Mouse (Mus musculus): ENCODE measurements around the gene Golga1.
"Not testable (repeated sequence)": the region's sequence is repeated elsewhere in the genome, so short reads cannot be mapped to it uniquely, and the experiment has no call there.

Gene Golga1

GRCm38 (mm10) chr2:39065400-39065987 is at the start of gene Golga1:
Gene Golga1, minus strand, starts transcription at chr2:39065541.
- peak; percentile 95 for DNase-seq (ENCODE audit: low read depth, low spot score)

DNA sequence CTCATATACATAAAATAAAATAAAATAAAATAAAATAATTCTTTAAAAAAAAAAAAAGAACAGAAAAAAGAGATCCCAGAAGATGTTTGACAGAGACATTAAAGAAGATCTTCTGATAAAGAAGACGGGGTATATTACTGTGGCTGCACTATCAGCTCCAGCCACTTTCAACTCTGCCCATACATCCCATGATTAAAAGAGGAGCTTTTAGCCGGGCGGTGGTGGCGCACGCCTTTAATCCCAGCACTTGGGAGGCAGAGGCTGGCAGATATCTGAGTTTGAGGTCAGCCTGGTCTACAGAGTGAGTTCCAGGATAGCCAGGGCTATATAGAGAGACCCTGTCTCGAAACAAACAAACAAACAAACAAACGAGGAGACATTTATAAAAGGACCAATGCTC is 48.8 kb upstream of the Golga1 start:
- DNase-seq (ENCODE audit: low read depth, low spot score), result no peak

GRCm38 (mm10) chr2:39110514-39110913 is 45.2 kb upstream of the Golga1 start:
- DNase-seq (ENCODE audit: low read depth, low spot score), result no peak

DNA sequence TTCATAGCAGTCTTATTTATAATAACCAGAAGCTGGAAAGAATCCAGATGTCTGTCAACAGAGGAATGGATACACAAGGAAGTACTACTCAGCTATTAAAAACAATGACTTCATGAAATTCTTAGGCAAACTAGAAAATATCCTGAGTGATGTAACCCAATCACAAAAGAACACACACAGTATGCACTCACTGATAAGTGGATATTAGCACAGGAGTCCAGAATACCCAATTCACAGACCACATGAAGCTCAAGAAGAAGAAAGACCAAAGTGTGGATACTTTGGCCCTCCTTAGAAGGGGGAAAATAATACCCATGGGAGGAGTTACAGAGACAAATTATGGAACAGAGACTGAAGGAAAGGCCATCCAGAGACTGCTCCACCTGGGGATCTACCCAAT is 44.4 kb upstream of the Golga1 start:
- DNase-seq (ENCODE audit: low read depth, low spot score), result not testable (repeated sequence)

DNA sequence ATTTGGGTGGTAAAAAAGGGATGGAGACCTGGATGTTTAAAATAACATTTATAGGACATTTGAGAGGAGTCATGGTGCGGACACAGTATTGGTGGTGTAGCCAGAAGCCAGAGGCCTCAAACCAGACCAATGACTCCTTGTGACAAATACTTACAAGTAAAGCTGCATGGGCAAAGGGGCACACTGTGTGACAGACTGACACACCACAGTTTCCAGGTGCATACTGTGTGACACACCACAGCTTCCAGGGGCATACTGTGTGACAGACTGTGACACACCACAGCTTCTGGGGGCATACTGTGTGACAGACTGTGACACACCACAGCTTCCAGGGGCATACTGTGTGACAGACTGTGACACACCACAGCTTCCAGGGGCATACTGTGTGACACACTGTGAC is 34.6 kb upstream of the Golga1 start:
- not testable (repeated sequence) for DNase-seq (ENCODE audit: low read depth, low spot score)

- peak; percentile 33 for DNase-seq (ENCODE audit: low read depth, low spot score)
Observed at GRCm38 (mm10) chr2:39097993-39098392, 32.7 kb upstream of the Golga1 start.

DNA sequence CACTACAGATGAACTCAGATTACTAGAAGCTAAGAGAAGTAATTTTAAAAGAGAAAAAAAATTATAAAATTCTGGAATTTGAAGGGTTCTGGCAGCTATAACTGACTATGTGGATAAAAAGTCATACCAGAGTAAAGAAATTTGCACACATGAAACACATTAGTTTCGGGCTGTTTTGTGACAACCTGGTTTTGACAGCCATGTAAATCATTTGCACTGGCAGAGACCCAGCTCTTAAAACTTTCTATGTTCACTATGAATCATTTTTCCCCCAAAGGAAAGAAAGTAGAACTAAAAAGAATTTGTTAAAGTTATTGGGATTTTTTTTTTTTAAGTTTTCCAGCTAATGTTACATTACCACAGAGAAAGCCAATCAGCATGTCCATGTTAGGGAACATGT is 26.6 kb upstream of the Golga1 start:
- DNase-seq (ENCODE audit: low read depth, low spot score), result no peak

GRCm38 (mm10) chr2:39082706-39083105 is 17.4 kb upstream of the Golga1 start:
- DNase-seq (ENCODE audit: low read depth, low spot score), result no peak

DNA sequence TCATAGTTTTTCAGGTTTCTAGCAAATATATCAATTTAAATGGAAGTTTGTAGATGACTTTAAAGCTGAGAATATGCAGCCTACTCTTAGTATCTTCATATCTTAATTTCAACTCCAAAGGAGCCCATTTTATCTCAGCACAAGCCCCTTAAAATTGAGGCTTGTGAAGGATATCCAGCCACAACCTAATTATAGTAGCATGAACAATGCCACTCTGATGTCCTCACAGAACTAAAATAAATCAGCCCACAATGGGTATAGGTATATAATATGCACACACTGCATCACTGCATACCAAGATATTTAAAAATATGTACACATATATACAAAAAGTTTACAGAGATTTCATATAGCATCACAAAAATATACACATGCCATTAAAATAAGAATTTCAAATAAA is 5.3 kb upstream of the Golga1 start:
- no peak for DNase-seq (ENCODE audit: low read depth, low spot score)

- DNase-seq (ENCODE audit: low read depth, low spot score), result no peak
Observed at GRCm38 (mm10) chr2:39069096-39069495, 3.8 kb upstream of the Golga1 start.

DNA sequence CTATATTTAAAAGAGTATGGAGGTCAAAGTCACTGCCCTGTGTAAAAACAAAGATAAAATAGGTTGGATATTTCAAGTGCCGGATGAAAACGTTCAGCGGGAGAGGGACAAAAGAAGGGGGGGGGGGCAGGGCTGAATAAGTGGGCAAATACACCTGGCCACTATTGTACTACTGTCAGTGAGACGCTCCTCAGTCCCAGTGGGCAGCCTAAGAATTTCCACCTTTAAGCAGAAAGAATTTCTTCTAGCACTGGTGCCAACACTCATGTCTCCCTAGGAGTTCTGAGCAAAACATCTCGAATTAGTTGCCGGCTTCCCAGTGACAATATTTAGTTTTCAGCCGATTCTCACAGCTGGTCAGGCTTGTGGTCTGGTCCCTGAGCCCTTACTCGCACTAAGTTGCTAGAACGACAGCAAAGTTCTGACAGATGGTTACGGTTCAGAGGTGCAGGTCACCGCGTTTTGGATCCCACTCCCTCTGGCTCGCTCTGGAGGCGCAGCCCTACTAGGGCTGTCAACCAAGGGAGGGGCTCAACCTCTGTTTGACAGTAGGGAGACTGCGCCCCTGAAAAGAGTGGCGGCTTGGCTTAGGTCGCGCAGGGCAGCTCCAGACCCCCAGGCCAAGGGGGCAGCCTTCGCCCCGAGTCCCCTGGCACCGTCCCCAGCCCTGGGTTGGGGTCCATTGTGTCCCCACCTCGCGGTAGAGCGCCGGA is 498 bp downstream of the Golga1 start:
- no peak for DNase-seq (ENCODE audit: low read depth, low spot score)

DNA sequence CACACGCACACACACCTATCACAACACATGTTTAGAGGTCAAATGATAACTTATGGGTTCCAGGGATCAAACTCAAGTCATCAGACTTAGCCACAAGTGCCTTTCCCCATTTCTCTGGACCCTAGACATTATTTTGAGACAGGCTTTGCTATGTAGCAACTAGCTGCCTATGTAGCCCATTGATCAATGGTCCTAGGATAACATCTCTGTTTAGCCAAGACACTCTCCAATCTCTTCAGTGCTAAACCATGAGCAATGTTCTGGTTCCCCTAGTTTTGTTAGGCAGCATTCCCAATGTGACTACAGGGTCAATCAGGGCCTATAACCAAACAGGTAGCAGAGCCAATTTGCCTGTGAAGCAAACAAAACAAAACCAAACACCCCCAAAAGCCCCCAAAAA is 16.8 kb downstream of the Golga1 start:
- no peak for DNase-seq (ENCODE audit: low read depth, low spot score)

- DNase-seq (ENCODE audit: low read depth, low spot score), result no peak
Observed at GRCm38 (mm10) chr2:39040215-39040614, 25.1 kb downstream of the Golga1 start.

- DNase-seq (ENCODE audit: low read depth, low spot score), result no peak
Observed at GRCm38 (mm10) chr2:39031611-39032010, 33.7 kb downstream of the Golga1 start.

DNA sequence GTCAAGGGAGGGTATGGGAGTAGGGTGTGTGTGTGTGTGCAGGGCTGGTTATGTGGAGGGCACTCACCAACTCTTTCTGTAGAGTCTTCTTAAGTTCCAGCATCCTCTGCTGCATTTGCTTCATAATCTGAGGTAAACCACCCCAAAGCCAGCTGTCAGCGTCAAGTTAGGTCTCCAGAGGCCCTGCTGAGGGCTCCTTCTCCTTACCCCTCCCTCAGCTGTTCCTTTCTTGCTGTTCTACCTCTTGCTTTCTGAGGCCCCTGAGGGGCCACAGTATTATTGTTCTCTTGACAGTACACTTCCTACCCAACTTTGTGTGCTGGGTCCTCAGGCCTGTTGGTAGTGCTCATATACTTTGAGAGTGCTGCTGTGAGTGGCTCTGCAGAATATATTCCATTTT is 45.3 kb downstream of the Golga1 start:
- no peak for DNase-seq (ENCODE audit: low read depth, low spot score)

DNA sequence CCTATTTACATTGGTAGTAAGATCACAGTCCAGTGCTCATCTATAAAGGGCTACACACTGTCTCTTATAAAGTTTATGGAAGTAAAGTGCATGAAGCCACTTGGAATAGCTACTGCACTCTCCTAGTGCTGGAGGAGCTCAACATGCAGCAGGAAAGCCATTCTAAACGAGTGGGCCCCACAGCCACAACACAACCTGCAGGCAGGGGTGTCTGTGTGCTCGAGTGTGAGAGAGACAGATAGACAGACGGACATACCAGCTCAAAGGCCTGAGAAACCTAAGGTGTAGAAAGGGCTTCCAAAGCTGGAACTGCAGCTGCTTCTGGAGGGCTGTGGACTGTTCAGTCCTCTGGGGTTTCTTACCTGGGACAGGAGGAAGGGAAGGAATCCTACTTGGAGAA is 48.8 kb downstream of the Golga1 start:
- DNase-seq (ENCODE audit: low read depth, low spot score), result no peak

- DNase-seq (ENCODE audit: low read depth, low spot score), result no peak
Observed at GRCm38 (mm10) chr2:39012768-39013279, 52.5 kb downstream of the Golga1 start.

DNA sequence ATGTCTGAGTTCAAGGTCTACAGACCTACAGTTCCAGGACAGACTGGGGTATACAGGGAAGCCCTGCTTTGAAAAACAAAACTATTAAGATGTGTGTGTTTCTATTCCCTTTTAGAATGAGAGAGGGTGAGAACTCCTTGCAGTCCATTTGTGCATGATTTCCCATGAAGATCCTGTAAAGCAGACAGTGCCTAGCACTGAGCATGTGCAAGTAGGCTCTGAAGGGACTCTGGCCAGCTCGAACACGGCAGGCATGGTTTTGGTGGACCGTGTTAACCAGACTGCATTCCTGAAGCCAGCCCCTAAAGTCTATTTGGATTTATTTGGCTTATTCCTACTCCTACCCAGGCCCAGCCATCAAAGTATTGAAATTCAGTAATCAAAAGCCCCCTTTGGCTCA is 53.4 kb downstream of the Golga1 start:
- no peak for DNase-seq (ENCODE audit: low read depth, low spot score)

- DNase-seq (ENCODE audit: low read depth, low spot score), result no peak
Observed at GRCm38 (mm10) chr2:39011264-39011663, 54.1 kb downstream of the Golga1 start.

GRCm38 (mm10) chr2:39010144-39010543 is 55.2 kb downstream of the Golga1 start:
- DNase-seq (ENCODE audit: low read depth, low spot score), result not testable (repeated sequence)

DNA sequence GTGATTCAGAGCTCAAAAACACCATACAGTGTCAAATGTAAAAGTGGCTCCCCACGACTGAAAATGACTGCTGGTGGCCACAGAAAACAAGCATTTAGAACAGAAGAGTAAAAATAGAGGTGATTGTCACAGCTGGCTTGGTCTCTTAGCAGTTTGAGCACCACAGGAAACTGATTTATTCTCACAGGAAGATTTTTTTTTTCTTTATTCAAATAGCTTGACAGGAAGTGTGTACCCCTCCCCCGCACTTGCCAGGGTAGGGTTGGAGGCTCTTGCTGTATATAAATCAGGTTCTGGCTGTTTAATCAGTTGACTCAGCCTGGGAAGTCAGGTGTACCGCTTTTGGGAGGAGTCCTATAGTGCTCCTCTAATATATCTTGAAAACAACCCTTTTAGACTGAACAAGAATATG is 56.4 kb downstream of the Golga1 start:
- peak; percentile 87 for DNase-seq (ENCODE audit: low read depth, low spot score)

- peak; percentile 56 for DNase-seq (ENCODE audit: low read depth, low spot score)
Observed at GRCm38 (mm10) chr2:39008350-39008851, 56.9 kb downstream of the Golga1 start.

DNA sequence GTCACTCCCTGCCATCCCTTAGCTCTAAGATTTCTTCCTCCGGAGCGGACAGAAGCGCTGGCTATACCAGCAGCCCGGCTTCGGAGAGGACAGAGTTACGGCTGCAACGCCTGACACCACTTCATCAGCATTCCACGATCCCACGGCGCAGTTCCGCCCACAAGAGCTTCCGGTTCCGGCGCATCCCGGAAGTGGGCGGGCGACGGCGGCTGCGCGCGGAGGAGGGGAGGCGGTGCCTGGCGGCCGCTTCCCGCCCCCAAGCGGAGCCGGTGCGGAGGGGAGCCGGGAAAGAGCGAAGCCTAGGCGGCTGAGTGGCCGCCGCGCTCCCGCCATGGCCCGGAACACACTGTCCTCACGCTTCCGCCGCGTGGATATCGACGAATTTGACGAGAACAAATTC is 57.5 kb downstream of the Golga1 start:
- DNase-seq (ENCODE audit: low read depth, low spot score), result peak; percentile 94
